Mouse (Mus musculus): ENCODE measurements around the gene Rdh11. TPM values are rescaled to one million over a fixed set of nuclear protein-coding genes. Genes with fewer than 3 reads are reported as not detected.
"Not testable (repeated sequence)": the region's sequence is repeated elsewhere in the genome, so short reads cannot be mapped to it uniquely, and the experiment has no call there.

Rdh11 gene
- total RNA-seq (2021): 10 to 100 TPM; 19.3 to 20.9 TPM
- long read RNA-seq, experiment 1, transcript Rdh11-203 (7 exons, 3,262 nt): major isoform, 15 of 17 reads
- long read RNA-seq, experiment 1, partial matches to known transcripts: 1 of 17 reads
- long read RNA-seq, experiment 1, other reads (novel, unspliced or antisense): 1 of 17 reads
- long read RNA-seq, experiment 2, transcript Rdh11-203 (7 exons, 3,262 nt): major isoform, 7 of 9 reads
- long read RNA-seq, experiment 2, partial matches to known transcripts: 1 of 9 reads
- long read RNA-seq, experiment 2, other reads (novel, unspliced or antisense): 1 of 9 reads

GRCm38 (mm10) chr12:79192193-79192592 is at the start of gene Rdh11:
Rdh11 (minus strand) TSS chr12:79192293.
- Histone ChIP-seq H3K4me3 (peak within 1 kb of the TSS; percentile 62), H3K27ac (peak within 1 kb of the TSS; percentile 7; the same call in 1 of the 2 replicates)
- TF ChIP-seq CTCF (IDR thresholded peaks at IDR 0.05): no peak
- DNase-seq (ENCODE audit: extremely low spot score in 1 of 2, low spot score in 2 of 2): no peak
- intact Hi-C loops (cut with DNase I): no loop called here

DNA sequence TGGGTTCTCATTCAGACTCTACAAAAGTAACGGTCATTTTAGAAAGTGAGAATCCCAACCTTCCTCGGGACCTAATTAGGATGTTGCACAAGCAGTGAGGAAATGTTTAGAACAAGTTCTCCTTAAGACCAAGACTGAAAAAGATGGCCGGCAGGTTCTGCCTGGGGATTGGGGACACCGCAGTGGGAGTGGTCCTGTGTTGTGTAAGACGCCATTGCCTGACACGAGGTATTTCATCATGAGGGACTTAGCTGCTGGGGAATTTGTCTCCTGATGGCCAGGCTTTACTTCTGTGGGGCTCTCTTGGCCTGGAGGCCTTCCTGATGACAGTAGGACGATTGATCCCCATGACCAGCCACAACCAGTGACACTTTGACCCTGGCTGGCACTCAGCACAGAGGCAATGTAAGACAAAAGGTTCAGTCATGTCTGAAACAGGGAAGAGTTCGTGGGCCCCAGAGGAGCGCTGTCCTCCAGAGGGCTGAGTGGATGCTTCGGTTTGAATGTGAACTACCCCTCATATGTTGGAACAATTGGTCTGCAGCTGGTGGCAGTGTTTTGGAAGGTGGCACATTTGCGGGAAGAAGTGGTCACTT is 43.5 kb upstream of the Rdh11 start:
- no peak overlapping the region for H3K4me3 ChIP-seq
- intact Hi-C loops (cut with DNase I): no loop called here
- no peak for TF ChIP-seq CTCF (IDR thresholded peaks at IDR 0.05)
- no peak overlapping the region for H3K27ac ChIP-seq
- no peak for DNase-seq (ENCODE audit: extremely low spot score in 1 of 2, low spot score in 2 of 2)

DNA sequence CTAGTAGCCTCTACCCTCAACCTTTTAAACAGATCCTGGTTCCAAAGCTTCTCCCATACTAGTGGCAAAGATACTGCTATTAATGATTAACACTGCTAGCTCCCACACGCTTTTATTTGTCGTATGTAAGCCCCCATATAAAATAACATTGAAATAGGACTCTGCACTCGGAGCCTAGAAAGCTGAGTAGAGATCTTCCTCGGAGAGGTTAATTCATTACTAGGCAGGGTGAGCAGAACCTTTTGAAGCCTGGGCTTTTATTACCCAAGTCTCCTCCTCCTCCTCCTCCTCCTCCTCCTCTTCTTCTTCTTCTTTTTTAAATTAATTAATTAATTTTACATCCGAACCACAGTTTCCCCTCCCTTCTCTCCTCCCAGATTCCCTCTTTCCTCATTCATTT is 25.4 kb upstream of the Rdh11 start:
- intact Hi-C loops (cut with DNase I): no loop called here
- no peak overlapping the region for H3K27ac ChIP-seq
- TF ChIP-seq CTCF (IDR thresholded peaks at IDR 0.05): no peak
- H3K4me3 ChIP-seq: no peak overlapping the region
- DNase-seq (ENCODE audit: extremely low spot score in 1 of 2, low spot score in 2 of 2): no peak

- no peak overlapping the region for H3K4me3 ChIP-seq
- no peak for DNase-seq (ENCODE audit: extremely low spot score in 1 of 2, low spot score in 2 of 2)
- no peak overlapping the region for H3K27ac ChIP-seq
- no peak for TF ChIP-seq CTCF (IDR thresholded peaks at IDR 0.05)
- intact Hi-C loops (cut with DNase I): no loop called here
Measured at GRCm38 (mm10) chr12:79211447-79211846, 19.4 kb upstream of the Rdh11 start.

- no peak for TF ChIP-seq CTCF (IDR thresholded peaks at IDR 0.05)
- Histone ChIP-seq H3K4me3 (peak within 1 kb of the TSS; percentile 48), H3K27ac (no peak within 1 kb of the TSS)
- peak; percentile 26 to 27 for DNase-seq (ENCODE audit: extremely low spot score in 1 of 2, low spot score in 2 of 2)
- intact Hi-C loops (cut with DNase I): no loop called here
Measured at GRCm38 (mm10) chr12:79208703-79209464, 16.8 kb upstream of the Rdh11 start, which contains the start of gene Rdh12. Rdh12 (plus strand) TSS chr12:79208914.

DNA sequence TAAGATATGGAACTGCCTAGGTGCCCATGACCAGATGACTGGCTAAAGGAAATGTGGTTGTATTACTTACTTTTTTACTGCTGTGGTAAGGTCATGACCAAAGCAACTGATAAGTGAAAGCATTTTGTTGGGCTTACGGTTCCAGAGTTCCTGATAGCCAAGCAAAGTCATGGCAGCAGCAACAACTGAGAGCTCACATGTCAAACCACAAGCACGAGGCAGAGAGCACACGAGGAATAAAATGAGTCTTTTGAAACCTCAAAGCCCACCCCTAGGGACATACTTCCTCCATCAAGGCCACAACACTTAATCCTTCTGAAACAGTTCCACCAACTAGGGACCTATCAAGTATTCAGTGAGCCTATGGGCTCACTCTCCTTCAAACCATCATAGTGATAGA is 9.8 kb upstream of the Rdh11 start:
- Histone ChIP-seq H3K4me3 (no peak overlapping the region), H3K27ac (no peak overlapping the region)
- no peak for TF ChIP-seq CTCF (IDR thresholded peaks at IDR 0.05)
- DNase-seq (ENCODE audit: extremely low spot score in 1 of 2, low spot score in 2 of 2): no peak
- intact Hi-C loops (cut with DNase I): no loop called here

DNA sequence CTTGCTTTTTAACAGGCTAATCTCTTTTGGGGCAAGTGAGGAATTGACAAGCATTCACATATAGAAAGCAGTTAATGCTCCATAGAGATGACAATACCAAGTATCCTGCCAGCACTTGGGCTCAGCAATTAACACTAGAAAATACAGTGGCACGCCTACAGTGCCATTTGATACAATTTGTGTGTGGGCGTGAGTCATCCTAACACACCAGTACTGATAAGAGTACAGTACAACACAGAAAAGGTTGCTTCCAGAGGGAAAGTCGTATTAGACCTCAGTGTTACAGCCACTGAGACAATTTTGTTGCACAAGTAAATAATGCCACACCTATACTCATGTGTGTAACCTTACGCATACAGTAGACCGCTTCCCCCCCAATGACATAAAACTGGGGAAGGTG is 5.0 kb upstream of the Rdh11 start:
- H3K27ac ChIP-seq: no peak overlapping the region
- DNase-seq (ENCODE audit: extremely low spot score in 1 of 2, low spot score in 2 of 2): no peak
- no peak overlapping the region for H3K4me3 ChIP-seq
- intact Hi-C loops (cut with DNase I): no loop called here
- no peak for TF ChIP-seq CTCF (IDR thresholded peaks at IDR 0.05)

DNA sequence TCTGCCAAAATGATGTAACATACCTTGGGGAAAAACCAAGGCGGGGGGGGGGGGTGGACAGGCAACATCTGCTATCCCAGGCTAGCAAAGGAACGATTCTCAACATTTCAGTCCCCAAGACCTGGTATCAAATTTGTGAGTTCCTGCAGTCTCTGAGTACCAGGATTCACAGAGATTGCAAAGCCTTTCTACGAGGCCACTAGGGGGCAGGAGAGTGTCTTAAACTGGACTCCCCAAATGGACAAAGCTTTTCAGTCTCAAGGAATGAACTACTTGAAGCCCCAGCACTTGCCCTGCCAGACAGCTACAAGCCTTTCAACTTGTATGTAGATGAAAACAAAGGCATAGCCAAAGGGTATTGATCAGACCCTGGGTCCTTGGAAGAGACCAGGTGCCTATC is 1.3 kb upstream of the Rdh11 start:
- DNase-seq (ENCODE audit: extremely low spot score in 1 of 2, low spot score in 2 of 2): peak; percentile 67 to 69
- Histone ChIP-seq H3K4me3 (no peak overlapping the region), H3K27ac (no peak overlapping the region)
- intact Hi-C loops (cut with DNase I): loop anchor here (1.0 kb wide), 1 partner anchor 68 kb away; no protein-coding TSS in a partner anchor
- peak; percentile 80 for TF ChIP-seq CTCF (IDR thresholded peaks at IDR 0.05)

GRCm38 (mm10) chr12:79191701-79192100 is 392 bp downstream of the Rdh11 start:
- intact Hi-C loops (cut with DNase I): loop anchor here (2.0 kb wide), 1 partner anchor 19 kb away; the partner anchor contains the start of gene Vti1b
- peak; percentile 70 for TF ChIP-seq CTCF (IDR thresholded peaks at IDR 0.05)
- peak overlapping the region; percentile 62 for H3K4me3 ChIP-seq
- H3K27ac ChIP-seq: peak overlapping the region; percentile 7; the same call in 1 of the 2 replicates
- DNase-seq (ENCODE audit: extremely low spot score in 1 of 2, low spot score in 2 of 2): peak; percentile 68 to 73

- peak; percentile 46 to 63 for DNase-seq (ENCODE audit: extremely low spot score in 1 of 2, low spot score in 2 of 2)
- Histone ChIP-seq H3K4me3 (peak overlapping the region; percentile 62), H3K27ac (peak overlapping the region; percentile 7; the same call in 1 of the 2 replicates)
- intact Hi-C loops (cut with DNase I): loop anchor here (2.0 kb wide), 1 partner anchor 18 kb away; the partner anchor contains the start of gene Vti1b
- TF ChIP-seq CTCF (IDR thresholded peaks at IDR 0.05): peak; percentile 15
Measured at GRCm38 (mm10) chr12:79190931-79191673, 991 bp downstream of the Rdh11 start.

DNA sequence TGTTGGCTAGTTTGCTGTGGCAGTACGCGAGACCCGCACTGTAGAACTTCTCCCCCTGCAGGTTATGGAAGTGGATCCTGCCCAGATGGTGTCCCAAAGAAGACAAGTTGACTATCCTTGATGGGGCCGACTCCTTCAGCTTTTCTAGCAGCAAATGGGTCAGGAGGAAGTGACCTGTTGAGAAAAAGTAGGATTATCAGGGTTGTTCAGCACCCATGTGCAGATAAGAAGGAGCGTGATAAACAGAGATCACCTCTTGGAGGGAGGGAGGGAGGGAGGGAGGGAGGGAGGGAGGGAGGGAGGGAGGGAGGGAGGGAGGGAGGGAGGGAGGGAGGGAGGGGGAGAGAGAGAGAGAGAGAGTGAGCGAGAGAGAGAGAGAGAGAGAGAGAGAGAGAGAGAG is 6.9 kb downstream of the Rdh11 start:
- H3K27ac ChIP-seq; DNase-seq (ENCODE audit: extremely low spot score in 1 of 2, low spot score in 2 of 2); H3K4me3 ChIP-seq; intact Hi-C loops (cut with DNase I): not testable (repeated sequence)
